Mouse (Mus musculus) embryonic facial prominence, embryonic 12.5 days (tissue): Measurements from ENCODE around the gene Cyp2d11. TPM values are rescaled to one million over a fixed set of nuclear protein-coding genes. Genes with fewer than 3 reads are reported as not detected.
A peak's percentile ranks its signal among the peaks of the same experiment; 100 is the strongest.

Experiments
- ATAC-seq: fragments of 200-750 bp; cut with Nextera tagmentation; 2 replicates; pipeline ENCODE4 v1.8.0; 2017; ENCODE audit not compliant: insufficient number of reproducible peaks, insufficient read depth, low FRiP score, low TSS enrichment
- H3K27ac ChIP-seq: fragments of 300-500 bp; sonication (generic); 2 replicates; pipeline ENCODE4 v1.5.1; 2016; ENCODE audit warnings: mild to moderate bottlenecking
- H3K27me3 ChIP-seq: fragments of 300-500 bp; sonication (generic); 2 replicates; pipeline ENCODE4 v1.6.1; 2016; ENCODE audit warnings: mild to moderate bottlenecking, moderate library complexity
- H3K36me3 ChIP-seq: fragments of 300-500 bp; sonication (generic); 2 replicates; pipeline ENCODE4 v1.6.1; 2016; ENCODE audit warnings: mild to moderate bottlenecking
- H3K4me1 ChIP-seq: fragments of 300-500 bp; sonication (generic); 2 replicates; pipeline ENCODE4 v1.6.1; 2016
- H3K4me2 ChIP-seq: fragments of 300-500 bp; sonication (generic); replicated peaks from 2 replicates; pipeline ENCODE4 v1.6.1; 2016; ENCODE audit warnings: mild to moderate bottlenecking, moderate library complexity
- H3K4me3 ChIP-seq: fragments of 300-500 bp; sonication (generic); 2 replicates; pipeline ENCODE4 v1.5.1; 2016; ENCODE audit warnings: mild to moderate bottlenecking
- H3K9ac ChIP-seq: fragments of 300-500 bp; sonication (generic); 2 replicates; pipeline ENCODE4 v1.6.1; 2016; ENCODE audit warnings: mild to moderate bottlenecking, moderate library complexity
- H3K9me3 ChIP-seq: fragments of 300-500 bp; sonication (generic); 2 replicates; pipeline ENCODE4 v1.6.1; 2016; ENCODE audit warnings: mild to moderate bottlenecking, moderate library complexity
- WGBS: fragments of 180-500 bp; shearing (Covaris S2); methylation state at CpG from one replicate; pipeline ENCODE4 v1.1.7; 2016; 5-methylcytosine and 5-hydroxymethylcytosine counted together
- microRNA-seq: library from miRNA; unstranded; fragments of <30 nt; microRNA quantifications from one replicate; pipeline ENCODE4, GENCODE M21; 2017
- polyA plus RNA-seq: library from polyadenylated mRNA; unstranded; fragments of >200 nt; fragmentation: Nextera tagmentation; extraction: Ambion mirVana; gene quantifications from 2 replicates; pipeline ENCODE4 v1.2.1, GENCODE M21; 2016

Gene Cyp2d11
- polyA plus RNA-seq, 1 experiment from 2014 or later, result not detected

- Histone ChIP-seq H3K27me3 (no peaks in the 10 kb centered on the region), H3K36me3 (peaks cover 7% of the 10 kb centered on the region; the same call in 1 of the 2 replicates), H3K4me3 (peak overlapping the region; percentile 48), H3K4me2 (peak overlapping the region; percentile 76), H3K9ac (peak overlapping the region; percentile 79), H3K4me1 (peaks cover 31% of the 10 kb centered on the region), H3K9me3 (no peaks in the 10 kb centered on the region), H3K27ac (peak overlapping the region; percentile 67)
- no peak for ATAC-seq
- WGBS, result 39% methylated on average over 21 of the region's 21 CpGs
These were observed 53.3 kb downstream of the Cyp2d11 start for GRCm38 (mm10) chr15:82340414-82341035.

- 66% methylated on average over 8 of the region's 8 CpGs for WGBS
These were observed 54.1 kb downstream of the Cyp2d11 start for GRCm38 (mm10) chr15:82339634-82340254.

More at GRCm38 (mm10) chr15:82339634-82340254, 54.1 kb downstream of the Cyp2d11 start:
- H3K4me1 ChIP-seq, result peaks cover 31% of the 10 kb centered on the region
- H3K9me3 ChIP-seq, result no peaks in the 10 kb centered on the region
- H3K4me3 ChIP-seq, result no peak overlapping the region
- H3K27me3 ChIP-seq, result no peaks in the 10 kb centered on the region
- no peak for ATAC-seq
- no peak overlapping the region for H3K4me2 ChIP-seq
- H3K9ac ChIP-seq, result no peak overlapping the region
- no peak overlapping the region for H3K27ac ChIP-seq
- H3K36me3 ChIP-seq, result peaks cover 15% of the 10 kb centered on the region

Small RNA genes within 50 kb of the gene (microRNA-seq; reads per million reads assigned to microRNA genes)
- gene Gm25990 (not detected), gene Gm27331 (not detected), gene Mir7684 (not detected)

Other genes with a start within 250 kb of the Cyp2d11 start
- 200 and 202 TPM in 2 replicates for gene Srebf2, start 246.8 kb downstream of the Cyp2d11 start, polyA plus RNA-seq
- 0.75 and 0.79 TPM in 2 replicates for gene Shisa8, start 181.2 kb downstream of the Cyp2d11 start, polyA plus RNA-seq
- 0.13 and 0.23 TPM in 2 replicates for gene Tnfrsf13c, start 169.7 kb downstream of the Cyp2d11 start, polyA plus RNA-seq
- 68.8 and 71.0 TPM in 2 replicates for gene Cenpm, start 149.3 kb downstream of the Cyp2d11 start, polyA plus RNA-seq
- gene 1500009C09Rik, start 141.6 kb downstream of the Cyp2d11 start, polyA plus RNA-seq, result 0.29 TPM in 1 of 2 replicates, not detected in the other
- 59.9 and 66.0 TPM in 2 replicates for gene Sept3, start 119.1 kb downstream of the Cyp2d11 start, polyA plus RNA-seq
- gene Wbp2nl, start 95.1 kb downstream of the Cyp2d11 start, polyA plus RNA-seq, result 0.12 TPM in 1 of 2 replicates, not detected in the other
- gene Naga, start 55.1 kb downstream of the Cyp2d11 start, polyA plus RNA-seq, result 36.8 and 38.1 TPM in 2 replicates
- gene Pheta2, start 55.1 kb downstream of the Cyp2d11 start, polyA plus RNA-seq, result 10.3 and 11.2 TPM in 2 replicates
- 227 and 245 TPM in 2 replicates for gene Smdt1, start 55.1 kb downstream of the Cyp2d11 start, polyA plus RNA-seq
- 281 and 295 TPM in 2 replicates for gene Ndufa6, start 39.7 kb downstream of the Cyp2d11 start, polyA plus RNA-seq
- gene Cyp2d22, start 13.8 kb downstream of the Cyp2d11 start, polyA plus RNA-seq, result 10.6 and 10.9 TPM in 2 replicates
- gene Cyp2d10, start 13.2 kb upstream of the Cyp2d11 start, polyA plus RNA-seq, result not detected in 2 replicates
- not detected in 2 replicates for gene Cyp2d9, start 39.4 kb upstream of the Cyp2d11 start, polyA plus RNA-seq
- gene Cyp2d12, start 161.1 kb upstream of the Cyp2d11 start, polyA plus RNA-seq, result not detected in 2 replicates
- not detected in 2 replicates for gene Cyp2d34, start 226.9 kb upstream of the Cyp2d11 start, polyA plus RNA-seq